Mouse (Mus musculus): ENCODE measurements at regions not wholly inside any gene's neighbourhood (a gene's known extent, or its start where the extent isn't known, plus 50 kb on each side); places are given as distances from the start of the nearest gene placed in this dataset.
"Not testable (repeated sequence)": the region's sequence is repeated elsewhere in the genome, so short reads cannot be mapped to it uniquely, and the experiment has no call there.

DNA sequence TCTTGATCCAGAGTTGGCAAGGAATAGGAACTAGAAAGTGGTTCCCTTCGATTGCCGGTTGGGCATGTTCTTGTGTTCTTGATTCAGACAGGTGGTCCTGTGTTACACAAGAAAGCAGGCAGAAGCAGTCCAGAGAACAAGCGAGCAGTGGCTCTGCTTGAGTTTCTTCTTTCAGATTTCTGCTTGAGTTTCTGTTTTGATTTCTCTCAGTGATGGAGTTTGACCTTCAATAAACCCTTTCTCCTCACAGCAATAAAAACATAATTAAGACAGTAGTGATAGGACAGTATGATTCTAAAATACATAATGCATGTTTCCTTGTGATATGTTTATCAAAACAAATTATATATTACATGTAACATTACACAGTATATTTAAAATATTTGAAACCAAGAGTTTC, 59.1 kb downstream of the Klf6 start:
- no peak for DNase-seq (ENCODE audit: low spot score)

- DNase-seq (ENCODE audit: low spot score): no peak
Observed at GRCm38 (mm10) chr13:5931433-5931832, 70.2 kb downstream of the Klf6 start.

DNA sequence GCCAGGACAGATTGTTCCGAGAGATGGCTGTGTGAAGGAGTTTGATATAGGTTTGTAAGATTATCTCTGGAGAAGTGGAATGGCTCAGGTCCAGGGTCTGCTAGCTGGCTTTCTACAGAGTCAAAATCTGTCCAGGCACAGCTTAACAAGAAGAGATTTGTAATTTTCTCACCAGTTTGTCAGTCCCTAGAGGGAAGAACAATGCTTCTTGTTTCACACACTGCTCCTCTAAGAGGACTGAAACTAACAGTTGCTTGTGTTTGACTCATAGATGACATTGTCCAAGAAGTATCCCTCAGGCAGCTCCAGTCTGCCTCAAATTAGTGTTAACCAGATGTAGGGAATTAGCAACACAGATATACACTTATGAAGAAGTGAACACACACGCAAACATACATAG, 76.2 kb downstream of the Klf6 start:
- DNase-seq (ENCODE audit: low spot score): no peak

- DNase-seq (ENCODE audit: low spot score): no peak
Observed at GRCm38 (mm10) chr13:5937970-5938369, 76.7 kb downstream of the Klf6 start.

- DNase-seq (ENCODE audit: low spot score): no peak
Observed at GRCm38 (mm10) chr13:5939368-5939767, 78.1 kb downstream of the Klf6 start.

DNA sequence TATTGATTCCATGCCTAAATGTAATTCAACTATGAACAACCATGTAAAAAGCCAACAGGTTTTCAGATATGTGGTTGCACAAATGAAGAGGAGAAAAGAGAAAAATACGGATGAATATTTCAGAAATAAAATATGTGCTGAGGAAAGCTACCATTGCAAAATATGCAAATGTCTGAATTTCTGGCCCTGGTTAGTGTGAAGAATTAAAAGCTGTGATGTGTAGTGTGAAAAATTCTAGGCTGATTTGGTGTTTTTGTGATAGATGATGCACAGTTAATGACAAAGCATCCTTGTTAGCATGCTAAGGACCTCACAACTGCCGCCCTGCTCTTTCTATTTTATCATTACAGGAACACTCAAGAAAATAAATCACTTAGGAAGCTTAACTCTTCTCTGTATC, 91.6 kb downstream of the Klf6 start:
- DNase-seq (ENCODE audit: low spot score): no peak

- DNase-seq (ENCODE audit: low spot score): not testable (repeated sequence)
Observed at GRCm38 (mm10) chr13:5955121-5955520, 93.8 kb downstream of the Klf6 start.

GRCm38 (mm10) chr13:5956145-5956544, 94.9 kb downstream of the Klf6 start:
- DNase-seq (ENCODE audit: low spot score): no peak

DNA sequence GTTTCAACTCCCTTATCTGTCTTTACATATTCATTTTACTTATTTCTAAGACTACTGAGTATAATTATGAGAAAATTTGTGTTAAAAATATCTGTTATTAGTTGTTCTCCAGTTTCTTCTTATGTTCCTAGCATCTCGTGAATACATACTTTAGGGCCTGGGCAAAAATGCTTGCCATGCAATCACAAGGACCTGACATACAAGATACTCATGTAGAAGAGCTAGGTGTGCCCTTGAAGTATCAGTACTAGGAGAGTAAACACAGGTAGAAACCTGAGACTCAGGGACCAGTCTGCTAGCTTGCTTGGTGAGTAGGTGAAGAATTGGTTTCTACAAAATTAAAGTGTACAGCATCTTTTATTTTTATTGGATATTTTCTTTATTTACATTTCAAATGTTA, 101.7 kb downstream of the Klf6 start:
- DNase-seq (ENCODE audit: low spot score): no peak

- DNase-seq (ENCODE audit: low spot score): no peak
Observed at GRCm38 (mm10) chr13:5964626-5965025, 103.3 kb downstream of the Klf6 start.

DNA sequence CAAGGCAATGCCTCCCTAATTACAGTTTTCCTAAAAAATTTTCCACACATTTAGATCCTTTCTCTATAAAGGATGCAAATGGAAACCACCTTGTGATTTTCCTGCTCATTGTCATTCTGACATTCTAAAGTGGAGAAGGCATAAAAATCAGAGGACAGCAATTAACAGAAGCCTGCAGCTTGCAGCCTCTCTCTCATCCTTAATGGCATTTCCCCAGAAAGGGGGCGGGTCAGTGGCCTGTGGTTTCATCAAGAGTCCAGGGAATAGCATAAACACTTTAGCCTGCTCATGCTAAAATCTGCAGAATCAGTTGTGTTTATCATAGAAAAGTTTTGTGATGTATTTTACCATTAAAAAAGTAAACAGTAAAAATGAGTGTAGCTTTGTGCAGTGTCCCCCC, 117.3 kb downstream of the Klf6 start:
- DNase-seq (ENCODE audit: low spot score): no peak

DNA sequence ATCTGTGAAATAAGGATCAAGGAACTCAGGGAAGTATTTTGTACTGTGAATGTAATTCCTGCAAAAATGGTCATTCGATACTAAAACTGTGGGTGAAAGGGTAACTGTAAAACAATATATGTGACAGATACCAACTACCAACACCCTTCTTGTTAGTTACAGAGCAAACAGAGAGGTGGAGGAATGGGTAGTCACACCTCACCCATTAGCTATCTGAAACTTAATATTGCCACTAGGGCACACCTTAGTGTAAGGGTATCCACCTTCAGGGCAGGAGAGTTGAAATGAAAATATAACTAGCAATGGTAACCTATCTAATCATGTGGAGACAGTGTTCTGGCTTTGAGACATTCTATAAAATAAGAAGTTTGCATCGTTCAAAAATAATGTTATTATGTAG, 126.2 kb downstream of the Klf6 start:
- no peak for DNase-seq (ENCODE audit: low spot score)

DNA sequence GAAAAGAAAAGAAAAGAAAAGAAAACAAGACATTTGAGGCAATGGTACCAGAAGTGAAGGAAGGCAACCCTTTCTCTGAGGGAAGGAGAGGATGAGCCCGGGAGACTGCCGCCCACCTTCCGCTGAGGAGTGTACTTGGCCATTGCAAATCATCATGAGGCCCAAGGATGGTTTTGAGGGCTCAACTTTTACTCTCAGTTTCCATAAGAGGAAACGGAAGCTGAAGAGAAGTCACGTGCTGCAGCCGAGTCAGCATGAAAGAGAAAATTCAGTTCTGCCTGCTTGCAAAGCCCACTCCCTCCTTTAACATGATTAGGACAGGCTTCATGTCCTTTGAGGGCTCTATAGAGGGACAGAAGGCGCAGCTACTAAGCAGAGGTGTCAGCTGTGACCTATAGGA, 127.1 kb downstream of the Klf6 start:
- DNase-seq (ENCODE audit: low spot score): no peak

DNA sequence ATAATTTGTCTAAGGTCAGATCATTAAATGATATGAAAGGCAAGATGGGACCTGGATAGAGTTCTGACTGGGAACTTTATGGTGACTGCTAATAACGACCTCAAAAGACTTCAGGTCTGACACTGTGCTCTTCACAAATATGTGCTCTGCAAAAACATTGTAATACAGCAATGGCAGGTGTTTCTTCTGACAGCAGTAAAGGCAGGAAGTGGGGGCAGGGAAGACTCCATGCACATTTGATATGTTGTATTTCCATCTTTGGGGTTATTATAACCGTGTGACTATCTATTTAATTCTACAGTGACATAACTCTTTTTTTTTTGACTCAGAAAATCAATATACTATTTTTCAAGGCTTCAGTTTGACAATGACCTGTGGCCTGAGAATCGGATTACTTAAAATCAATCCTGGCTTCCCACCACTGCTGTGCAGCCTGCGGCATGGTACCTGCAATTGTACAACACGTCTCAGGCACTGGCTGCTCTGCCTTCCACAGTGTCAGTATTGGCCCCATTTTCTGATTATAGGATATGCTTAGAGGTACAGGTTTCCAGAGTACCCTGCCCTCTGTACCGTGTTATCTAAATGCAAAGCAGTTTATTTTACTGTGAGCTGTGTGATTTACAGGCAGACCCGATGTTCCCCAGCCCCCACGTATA, 139.4 kb downstream of the Klf6 start:
- DNase-seq (ENCODE audit: low spot score): no peak

- DNase-seq (ENCODE audit: low spot score): no peak
Observed at GRCm38 (mm10) chr13:6001218-6001564, 139.9 kb downstream of the Klf6 start.

DNA sequence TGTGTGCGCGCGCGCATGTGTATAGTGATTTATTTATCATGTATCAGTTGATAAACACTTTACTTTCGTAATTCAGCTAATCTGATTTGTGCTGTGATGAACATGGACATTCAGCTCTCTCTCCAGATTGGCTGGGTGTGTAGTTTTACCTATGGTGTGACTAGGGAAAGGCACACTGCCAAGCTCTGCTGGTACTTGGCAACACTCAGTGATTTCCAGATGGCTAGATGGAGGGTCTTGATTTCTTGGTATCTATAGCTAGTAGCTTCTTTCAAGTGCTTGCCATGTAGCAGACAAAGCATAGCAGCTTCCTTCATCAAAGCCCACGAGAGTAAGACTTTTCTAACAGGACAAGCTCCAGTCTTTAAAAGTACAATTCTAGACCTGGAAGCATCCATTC, 144.6 kb downstream of the Klf6 start:
- no peak for DNase-seq (ENCODE audit: low spot score)

- DNase-seq (ENCODE audit: low spot score): no peak
Observed at GRCm38 (mm10) chr13:6009671-6010070, 148.4 kb downstream of the Klf6 start.

GRCm38 (mm10) chr13:6027207-6027606, 165.9 kb downstream of the Klf6 start:
- no peak for DNase-seq (ENCODE audit: low spot score)

DNA sequence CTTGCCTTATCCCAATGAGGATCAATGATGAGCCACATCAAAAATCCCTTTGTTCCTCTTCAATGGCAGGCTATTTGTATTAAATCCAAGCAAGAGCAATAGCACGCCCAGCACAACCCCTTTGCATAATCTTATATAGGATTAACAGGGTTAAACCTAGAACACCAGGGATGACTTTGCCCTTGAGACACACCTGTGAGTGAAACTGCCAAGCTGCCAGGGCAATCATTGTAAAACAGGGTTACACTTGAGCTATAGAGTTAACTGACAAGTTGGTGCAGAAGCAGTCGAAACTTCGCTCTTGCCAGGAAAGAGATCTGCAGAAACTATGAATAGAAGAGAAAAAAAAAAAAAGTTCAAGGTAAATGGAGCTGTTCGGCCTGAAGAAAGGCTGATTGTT, 167.6 kb downstream of the Klf6 start:
- DNase-seq (ENCODE audit: low spot score): no peak

GRCm38 (mm10) chr13:6029461-6029860, 168.2 kb downstream of the Klf6 start:
- DNase-seq (ENCODE audit: low spot score): no peak

- no peak for DNase-seq (ENCODE audit: low spot score)
Observed at GRCm38 (mm10) chr13:6030128-6030527, 168.8 kb downstream of the Klf6 start.

- no peak for DNase-seq (ENCODE audit: low spot score)
Observed at GRCm38 (mm10) chr13:6040132-6040531, 178.8 kb downstream of the Klf6 start.

GRCm38 (mm10) chr13:6040663-6041062, 179.4 kb downstream of the Klf6 start:
- no peak for DNase-seq (ENCODE audit: low spot score)

DNA sequence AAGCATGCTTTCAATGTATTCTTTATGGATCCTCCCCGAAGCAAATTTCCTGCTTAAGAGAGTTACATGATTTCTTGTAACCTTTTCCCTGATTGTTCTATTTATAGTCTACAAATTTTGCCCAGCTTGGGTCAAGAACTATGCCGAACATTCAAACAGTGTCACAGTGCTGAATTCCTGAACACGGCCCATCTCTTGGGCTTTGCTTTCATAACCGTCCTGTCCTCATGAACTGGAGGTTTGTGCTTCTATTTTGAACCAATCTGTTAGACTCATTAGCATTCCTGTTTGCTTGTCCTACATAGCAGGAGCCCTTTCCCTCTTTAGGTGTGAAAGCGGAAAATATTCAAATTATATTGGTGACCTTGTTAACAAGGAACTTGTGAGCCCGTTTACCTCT, 181.2 kb downstream of the Klf6 start:
- DNase-seq (ENCODE audit: low spot score): no peak
